Mouse (Mus musculus) kidney, adult 8-10 months (tissue): ENCODE measurements at regions not wholly inside any gene's neighbourhood (a gene's known extent, or its start where the extent isn't known, plus 50 kb on each side); places are given as distances from the start of the nearest gene placed in this dataset.

Experiments
- DNase-seq, 2 experiments: peaks; one replicate each; pipeline ENCODE4 v3.0.0; 2022

- no peak for DNase-seq
These were observed 68.1 kb upstream of the Ppm1j start for GRCm38 (mm10) chr3:104712711-104713110.

- peak; percentile 47 to 73 for DNase-seq
These were observed 66.8 kb upstream of the Ppm1j start for GRCm38 (mm10) chr3:104713836-104714631.

DNA sequence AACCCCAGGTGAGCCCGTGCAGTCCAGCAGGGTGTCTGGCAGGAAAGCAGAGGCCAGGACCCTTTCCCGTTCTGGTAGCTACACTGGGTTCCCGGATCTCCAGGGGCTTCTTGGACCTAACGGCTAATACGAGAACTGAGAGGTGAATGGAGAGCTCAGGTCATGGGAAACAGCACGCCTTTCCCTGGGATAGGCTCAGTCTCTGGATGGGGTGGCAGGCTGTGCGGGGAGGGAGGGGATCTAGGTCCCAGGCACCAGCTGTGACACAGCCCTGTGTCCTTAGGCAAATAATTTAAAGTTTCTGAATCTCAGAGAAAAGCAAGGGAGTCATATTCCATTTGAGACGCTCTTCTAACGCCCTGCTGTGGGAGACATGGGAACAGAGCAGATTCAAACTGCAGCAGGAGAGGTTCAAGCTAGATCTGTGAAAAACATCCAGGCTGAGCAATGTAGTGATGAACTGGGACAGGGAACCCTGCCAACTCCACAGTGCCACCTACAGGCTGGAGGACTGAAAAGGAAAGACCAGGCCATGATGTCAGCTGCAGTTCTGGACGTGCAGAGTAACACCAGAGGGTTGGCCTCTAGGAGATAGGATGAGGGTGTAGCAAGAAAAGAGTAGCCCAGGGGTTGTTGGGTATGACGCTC lies 66.1 kb upstream of the Ppm1j start:
- peak in 1 of 2 experiments; percentile 28 for DNase-seq
